Mouse (Mus musculus) heart, embryonic 10.5 days (tissue): Measurements from ENCODE around the gene Sec23ip. TPM values are rescaled to one million over a fixed set of nuclear protein-coding genes. Genes with fewer than 3 reads are reported as not detected.

Source experiments
- DNase-seq: peaks from one replicate; pipeline ENCODE4 v3.0.0-alpha.2; 2017; ENCODE audit warnings: low spot score
- H3K27ac ChIP-seq: fragments of 300-500 bp; sonication (generic); 2 replicates; pipeline ENCODE4 v1.5.1; 2016; ENCODE audit warnings: mild to moderate bottlenecking
- H3K27me3 ChIP-seq: fragments of 300-500 bp; sonication (generic); 2 replicates; pipeline ENCODE4 v1.6.1; 2016; ENCODE audit warnings: mild to moderate bottlenecking; ENCODE audit not compliant: poor library complexity, insufficient read depth, severe bottlenecking
- H3K36me3 ChIP-seq: fragments of 300-500 bp; sonication (generic); 2 replicates; pipeline ENCODE4 v1.6.1; 2016; ENCODE audit warnings: mild to moderate bottlenecking, moderate library complexity
- H3K4me1 ChIP-seq: fragments of 300-500 bp; sonication (generic); 2 replicates; pipeline ENCODE4 v1.6.1; 2016; ENCODE audit warnings: mild to moderate bottlenecking
- H3K4me3 ChIP-seq: fragments of 300-500 bp; sonication (generic); 2 replicates; pipeline ENCODE4 v1.5.1; 2016; ENCODE audit warnings: mild to moderate bottlenecking, moderate library complexity
- H3K9me3 ChIP-seq: fragments of 300-500 bp; sonication (generic); 2 replicates; pipeline ENCODE4 v1.6.1; 2016; ENCODE audit warnings: mild to moderate bottlenecking, moderate library complexity
- WGBS: fragments of 180-500 bp; shearing (Covaris S2); methylation state at CpG from one replicate; pipeline ENCODE4 v1.1.7; 2016; 5-methylcytosine and 5-hydroxymethylcytosine counted together
- polyA plus RNA-seq: library from polyadenylated mRNA; unstranded; fragments of >200 nt; fragmentation: Nextera tagmentation; extraction: Ambion mirVana; gene quantifications from 2 replicates; pipeline ENCODE4 v1.2.1, GENCODE M21; 2016

Gene Sec23ip
- polyA plus RNA-seq, 1 experiment from 2014 or later = 37.4 TPM

GRCm38 (mm10) chr7:128740334-128740733 is 4.4 kb upstream of the Sec23ip start, which contains the start of gene Mcmbp:
Gene Mcmbp (minus strand): TSS chr7:128740495.
- Histone ChIP-seq H3K27ac (peak within 1 kb of the TSS; percentile 98), H3K36me3 (0 out of 2 replicates have a peak, but pooled peaks cover 7% of the 10 kb centered on the region), H3K9me3 (no peaks in the 10 kb centered on the region), H3K4me3 (peak within 1 kb of the TSS; percentile 96), H3K27me3 (no peaks in the 10 kb centered on the region), H3K4me1 (peaks cover 23% of the 10 kb centered on the region)
- under 1% methylated on average over 35 of the region's 35 CpGs for WGBS
- peak; percentile 98 for DNase-seq

GRCm38 (mm10) chr7:128743898-128744297 is 845 bp upstream of the Sec23ip start:
- Histone ChIP-seq H3K36me3 (peaks cover 8% of the 10 kb centered on the region), H3K9me3 (no peaks in the 10 kb centered on the region), H3K4me3 (peak overlapping the region; percentile 99), H3K27ac (peak overlapping the region; percentile 92; the same call in 1 of the 2 replicates), H3K27me3 (no peaks in the 10 kb centered on the region), H3K4me1 (peaks cover 37% of the 10 kb centered on the region)
- WGBS = 58% methylated on average over 2 of the region's 2 CpGs
- no peak for DNase-seq

DNA sequence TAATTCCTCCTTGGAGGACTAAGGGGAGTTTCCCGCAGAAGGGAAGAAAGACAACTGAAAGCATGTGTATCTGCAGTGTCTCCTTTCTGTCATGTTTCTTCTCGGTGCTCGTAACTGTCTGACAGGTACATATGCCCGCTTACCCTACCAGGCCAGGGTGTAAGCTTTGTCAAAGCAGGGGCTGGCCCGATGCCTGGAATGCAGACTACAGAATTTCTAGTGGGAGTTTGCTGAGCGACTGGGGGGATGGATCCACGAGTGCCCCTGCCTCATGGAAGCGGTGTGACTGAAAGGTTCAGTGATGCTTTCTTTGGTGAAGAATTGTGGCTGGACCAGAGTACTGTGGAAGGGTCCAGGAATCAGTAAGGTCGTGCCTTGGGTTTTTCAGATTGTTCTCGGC is 1.4 kb downstream of the Sec23ip start:
- Histone ChIP-seq H3K4me1 (peaks cover 43% of the 10 kb centered on the region), H3K9me3 (no peaks in the 10 kb centered on the region), H3K4me3 (peak overlapping the region; percentile 99), H3K36me3 (peaks cover 22% of the 10 kb centered on the region), H3K27ac (peak overlapping the region; percentile 92; the same call in 1 of the 2 replicates), H3K27me3 (no peaks in the 10 kb centered on the region)
- DNase-seq = no peak
- 82% methylated on average over 10 of the region's 10 CpGs for WGBS

DNA sequence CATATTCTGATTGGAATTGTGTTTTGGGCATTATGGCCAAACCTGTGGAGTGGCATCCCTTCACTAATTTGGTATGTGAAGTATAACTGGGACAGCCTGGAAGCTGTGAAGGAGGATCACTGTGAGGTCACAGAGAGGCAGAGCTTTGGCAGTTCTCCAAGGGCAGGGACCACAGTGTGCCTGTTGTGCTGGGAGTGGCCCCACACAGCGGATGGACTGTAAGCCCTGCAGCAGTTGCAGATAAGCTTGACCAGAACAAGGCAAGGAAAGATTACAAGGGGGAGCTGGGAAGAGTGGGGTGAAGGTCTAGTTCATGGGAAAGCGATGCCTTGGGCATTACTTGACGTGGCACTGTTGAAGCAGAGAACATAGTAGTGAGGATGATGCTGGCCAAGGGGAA is 4.0 kb downstream of the Sec23ip start:
- Histone ChIP-seq H3K4me3 (peak overlapping the region; percentile 12; the same call in 1 of the 2 replicates), H3K27me3 (no peaks in the 10 kb centered on the region), H3K36me3 (peaks cover 45% of the 10 kb centered on the region), H3K27ac (peak overlapping the region; percentile 30; the same call in 1 of the 2 replicates), H3K9me3 (no peaks in the 10 kb centered on the region), H3K4me1 (peaks cover 43% of the 10 kb centered on the region)
- 20% methylated on average over 3 of the region's 3 CpGs for WGBS
- DNase-seq = peak; percentile 93

GRCm38 (mm10) chr7:128750296-128750695 is 5.6 kb downstream of the Sec23ip start:
- no peak overlapping the region for H3K4me3 ChIP-seq
- no peaks in the 10 kb centered on the region for H3K9me3 ChIP-seq
- peaks cover 43% of the 10 kb centered on the region for H3K4me1 ChIP-seq
- no peak overlapping the region for H3K27ac ChIP-seq
- DNase-seq = no peak
- 88% methylated on average over 9 of the region's 9 CpGs for WGBS
- H3K27me3 ChIP-seq = no peaks in the 10 kb centered on the region
- H3K36me3 ChIP-seq = peaks cover 61% of the 10 kb centered on the region

GRCm38 (mm10) chr7:128752012-128752411 is 7.3 kb downstream of the Sec23ip start:
- H3K4me1 ChIP-seq = peaks cover 28% of the 10 kb centered on the region
- H3K9me3 ChIP-seq = no peaks in the 10 kb centered on the region
- whole genome bisulfite sequencing = 88% methylated on average over 4 of the region's 4 CpGs

DNA sequence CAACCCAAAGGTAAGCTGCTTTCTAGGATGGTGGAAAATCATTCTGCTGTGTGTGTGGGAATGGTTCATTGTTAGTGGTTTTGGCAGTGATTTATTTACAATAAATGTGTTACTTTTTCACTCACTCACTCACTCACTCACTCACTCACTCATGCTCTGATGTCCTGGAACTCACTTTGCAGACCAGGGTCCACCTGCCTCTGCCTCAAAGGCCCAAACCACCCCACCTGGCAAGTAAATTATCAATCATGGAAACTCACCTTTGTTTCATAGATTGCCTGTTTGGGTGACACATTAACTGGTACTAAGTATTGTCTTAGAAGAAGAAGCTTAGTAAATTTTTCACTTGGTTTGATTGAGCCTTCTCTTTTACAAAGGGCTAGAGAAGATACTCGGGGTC is 10.7 kb downstream of the Sec23ip start:
- H3K27ac ChIP-seq = no peak overlapping the region
- H3K4me3 ChIP-seq = no peak overlapping the region
- no peaks in the 10 kb centered on the region; the same call in 1 of the 2 replicates for H3K4me1 ChIP-seq
- 88% methylated on average over 1 of the region's 1 CpGs for WGBS
- no peak for DNase-seq
- no peaks in the 10 kb centered on the region for H3K9me3 ChIP-seq
- peaks cover 97% of the 10 kb centered on the region for H3K36me3 ChIP-seq
- no peaks in the 10 kb centered on the region for H3K27me3 ChIP-seq

More at GRCm38 (mm10) chr7:128752012-128752411, 7.3 kb downstream of the Sec23ip start:
- Histone ChIP-seq H3K27me3 (no peaks in the 10 kb centered on the region), H3K36me3 (peaks cover 75% of the 10 kb centered on the region), H3K27ac (no peak overlapping the region), H3K4me3 (no peak overlapping the region)
- DNase-seq = no peak

GRCm38 (mm10) chr7:128758948-128759347 is 14.2 kb downstream of the Sec23ip start:
- Histone ChIP-seq H3K9me3 (no peaks in the 10 kb centered on the region), H3K36me3 (peaks cover 98% of the 10 kb centered on the region), H3K4me3 (no peak overlapping the region), H3K27ac (no peak overlapping the region), H3K27me3 (no peaks in the 10 kb centered on the region), H3K4me1 (no peaks in the 10 kb centered on the region)
- no peak for DNase-seq
- WGBS = 93% methylated on average over 4 of the region's 4 CpGs

- Histone ChIP-seq H3K4me3 (no peak overlapping the region), H3K4me1 (no peaks in the 10 kb centered on the region), H3K36me3 (peaks cover 93% of the 10 kb centered on the region), H3K27me3 (no peaks in the 10 kb centered on the region), H3K9me3 (no peaks in the 10 kb centered on the region), H3K27ac (no peak overlapping the region)
- no peak for DNase-seq
Measured at GRCm38 (mm10) chr7:128766696-128767095, 22.0 kb downstream of the Sec23ip start.

GRCm38 (mm10) chr7:128777201-128777600 is 32.5 kb downstream of the Sec23ip start:
- Histone ChIP-seq H3K36me3 (peaks cover 99% of the 10 kb centered on the region), H3K9me3 (no peaks in the 10 kb centered on the region), H3K4me3 (no peak overlapping the region), H3K27ac (no peak overlapping the region), H3K27me3 (no peaks in the 10 kb centered on the region), H3K4me1 (no peaks in the 10 kb centered on the region)
- WGBS = 85% methylated on average over 6 of the region's 6 CpGs
- DNase-seq = no peak

- Histone ChIP-seq H3K9me3 (no peaks in the 10 kb centered on the region), H3K27me3 (no peaks in the 10 kb centered on the region), H3K27ac (no peak overlapping the region), H3K4me3 (no peak overlapping the region), H3K4me1 (no peaks in the 10 kb centered on the region), H3K36me3 (peaks cover 90% of the 10 kb centered on the region)
- DNase-seq = no peak
- WGBS = 60% methylated on average over 6 of the region's 6 CpGs
Measured at GRCm38 (mm10) chr7:128779305-128779704, 34.6 kb downstream of the Sec23ip start.

DNA sequence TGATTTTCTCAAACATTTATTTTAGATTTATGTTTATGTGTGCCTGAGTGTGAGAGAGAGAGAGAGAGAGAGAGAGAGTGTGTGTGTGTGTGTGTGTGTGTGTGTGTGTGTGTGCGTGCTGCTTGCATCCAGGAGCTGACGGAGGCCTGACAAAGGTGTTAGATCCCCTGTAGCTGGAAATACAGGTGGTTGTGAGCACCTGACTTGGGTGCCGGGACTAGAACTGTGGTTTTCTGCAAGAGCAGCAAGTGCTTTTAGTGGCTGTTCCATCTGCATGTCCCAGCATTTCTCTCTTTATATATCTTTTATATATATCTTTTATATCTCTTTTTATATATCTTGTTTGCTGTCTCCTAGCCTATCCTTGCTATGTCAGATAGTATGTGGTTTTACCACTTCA is 37.1 kb downstream of the Sec23ip start:
- Histone ChIP-seq H3K36me3 (peaks cover 86% of the 10 kb centered on the region), H3K4me3 (no peak overlapping the region), H3K27me3 (no peaks in the 10 kb centered on the region), H3K9me3 (no peaks in the 10 kb centered on the region), H3K27ac (no peak overlapping the region), H3K4me1 (no peaks in the 10 kb centered on the region)
- no peak for DNase-seq
- WGBS = 92% methylated on average over 3 of the region's 3 CpGs

- H3K27ac ChIP-seq = no peak overlapping the region
- WGBS = 88% methylated on average over 4 of the region's 4 CpGs
- H3K27me3 ChIP-seq = no peaks in the 10 kb centered on the region
- no peaks in the 10 kb centered on the region for H3K4me1 ChIP-seq
- no peak overlapping the region for H3K4me3 ChIP-seq
- DNase-seq = no peak
- H3K36me3 ChIP-seq = peaks cover 19% of the 10 kb centered on the region
- no peaks in the 10 kb centered on the region for H3K9me3 ChIP-seq
Measured at GRCm38 (mm10) chr7:128790045-128790444, 45.3 kb downstream of the Sec23ip start.

DNA sequence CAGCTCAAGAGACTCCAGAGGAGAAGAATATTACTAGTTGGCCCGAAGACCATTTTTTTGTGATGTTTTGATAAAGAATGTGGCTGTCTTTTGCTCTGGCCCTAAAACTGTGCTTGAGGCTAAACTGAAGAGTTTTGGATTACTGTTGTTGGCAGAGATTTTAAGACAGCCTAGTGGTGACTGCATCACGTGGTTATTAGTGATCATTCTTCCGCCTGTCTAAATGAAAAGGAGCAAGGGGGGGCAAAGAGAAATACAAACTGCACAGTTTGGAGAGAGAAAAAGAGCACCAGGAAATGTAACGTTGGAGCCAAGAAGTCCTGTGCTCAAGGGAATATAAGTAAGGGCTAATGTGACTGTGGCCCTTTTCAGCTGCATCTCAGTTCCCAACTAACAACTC is 48.7 kb downstream of the Sec23ip start:
- H3K9me3 ChIP-seq = no peaks in the 10 kb centered on the region
- DNase-seq = no peak
- no peaks in the 10 kb centered on the region for H3K27me3 ChIP-seq
- no peak overlapping the region for H3K27ac ChIP-seq
- H3K36me3 ChIP-seq = no peaks in the 10 kb centered on the region
- H3K4me3 ChIP-seq = no peak overlapping the region
- 83% methylated on average over 4 of the region's 4 CpGs for WGBS
- H3K4me1 ChIP-seq = no peaks in the 10 kb centered on the region
